Mouse (Mus musculus) liver, adult 2 months (tissue): ENCODE results near the gene Acad10.

Source experiments
- CTCF ChIP-seq: fragments of 200-500 bp; IDR thresholded peaks from 2 replicates; pipeline ENCODE4 v1.5.1; 2011; ENCODE audit warnings: low read depth, low read length, control low read depth
- POLR2A ChIP-seq: fragments of 200-500 bp; IDR thresholded peaks from 2 replicates; pipeline ENCODE4 v1.6.1; 2011; ENCODE audit warnings: low read length, control low read depth; ENCODE audit not compliant: insufficient read depth; ENCODE audit errors: extremely low read depth

GRCm38 (mm10) chr5:121585005-121585404 lies 75.3 kb downstream of the Acad10 start:
- TF ChIP-seq POLR2A (no peak), CTCF (no peak)
